Mouse (Mus musculus): ENCODE data around the gene Mtmr2.

DNA sequence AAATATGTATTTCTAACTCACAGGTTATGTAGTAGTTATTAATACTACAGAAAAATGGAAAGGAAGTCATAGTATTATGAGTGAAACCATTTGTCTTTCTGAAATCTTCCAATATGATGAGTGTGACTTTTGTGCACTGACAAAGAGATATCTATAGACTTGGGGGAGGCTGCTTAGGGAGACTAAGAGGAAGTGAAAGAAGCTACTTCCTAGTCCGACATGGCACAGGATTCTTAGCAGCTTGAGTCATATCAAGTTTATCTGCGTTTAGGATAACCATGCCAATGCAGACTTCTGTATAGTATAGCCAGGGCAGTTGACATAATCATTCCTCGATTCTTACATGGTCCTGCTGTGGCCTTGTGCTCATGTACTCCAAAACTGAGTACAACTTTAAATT, 87.0 kb downstream of the Mtmr2 start:
- no peak for TF ChIP-seq CTCF (IDR thresholded peaks at IDR 0.05)
- no peak for TF ChIP-seq EP300 (IDR thresholded peaks at IDR 0.05)

All from lung, postnatal 0 days (tissue).